Mouse (Mus musculus) midbrain, embryonic 11.5 days (tissue): Measurements from ENCODE around the gene C1qtnf1. TPM values are rescaled to one million over a fixed set of nuclear protein-coding genes. Genes with fewer than 3 reads are reported as not detected.
"Not testable (repeated sequence)": the region's sequence is repeated elsewhere in the genome, so short reads cannot be mapped to it uniquely, and the experiment has no call there.

Source experiments
- ATAC-seq: fragments of 200-750 bp; cut with Nextera tagmentation; 2 replicates; pipeline ENCODE4 v1.8.0; 2017; ENCODE audit warnings: moderate TSS enrichment, moderate library complexity; ENCODE audit not compliant: low FRiP score
- DNase-seq: peaks from one replicate; pipeline ENCODE4 v3.0.0; 2015; ENCODE audit warnings: low spot score; ENCODE audit errors: missing footprints
- H3K27ac ChIP-seq: fragments of 300-500 bp; sonication (generic); 2 replicates; pipeline ENCODE4 v1.5.1; 2014; ENCODE audit warnings: low read depth, low read length
- H3K27me3 ChIP-seq: fragments of 300-500 bp; sonication (generic); 2 replicates; pipeline ENCODE4 v1.6.1; 2014; ENCODE audit warnings: mild to moderate bottlenecking, low read length, moderate library complexity, mixed read lengths; ENCODE audit not compliant: control insufficient read depth, insufficient read depth
- H3K36me3 ChIP-seq: fragments of 300-500 bp; sonication (generic); 2 replicates; pipeline ENCODE4 v1.6.1; 2014; ENCODE audit warnings: mild to moderate bottlenecking, low read length, moderate library complexity, mixed read lengths; ENCODE audit not compliant: control insufficient read depth, insufficient read depth
- H3K4me1 ChIP-seq: fragments of 300-500 bp; sonication (generic); 2 replicates; pipeline ENCODE4 v1.6.1; 2014; ENCODE audit warnings: low read length; ENCODE audit not compliant: control insufficient read depth, insufficient read depth
- H3K4me2 ChIP-seq: fragments of 300-500 bp; sonication (generic); 2 replicates; pipeline ENCODE4 v1.6.1; 2014; ENCODE audit warnings: mild to moderate bottlenecking, moderate library complexity
- H3K4me3 ChIP-seq: fragments of 300-500 bp; sonication (generic); 2 replicates; pipeline ENCODE4 v1.5.1; 2014; ENCODE audit warnings: low read depth, low read length
- H3K9ac ChIP-seq: fragments of 300-500 bp; sonication (generic); 2 replicates; pipeline ENCODE4 v1.6.1; 2014; ENCODE audit warnings: low read length
- H3K9me3 ChIP-seq: fragments of 300-500 bp; sonication (generic); 2 replicates; pipeline ENCODE4 v1.6.1; 2016; ENCODE audit warnings: low read length; ENCODE audit not compliant: control insufficient read depth
- WGBS: fragments of 180-500 bp; shearing (Covaris S2); extraction: QIAGEN DNeasy Blood & Tissue Kit; methylation state at CpG from one replicate; pipeline ENCODE4 v1.1.7; 2014; 5-methylcytosine and 5-hydroxymethylcytosine counted together
- polyA plus RNA-seq: library from polyadenylated mRNA; unstranded; fragments of >200 nt; fragmentation: Nextera tagmentation; extraction: Ambion mirVana; gene quantifications from 2 replicates; pipeline ENCODE4 v1.2.1, GENCODE M21; 2014

The C1qtnf1 gene
- 1.7 and 2.6 TPM in 2 replicates for polyA plus RNA-seq

- Histone ChIP-seq H3K4me3 (no peak within 1 kb of the TSS; the same call in 1 of the 2 replicates), H3K9me3 (no peaks in the 10 kb centered on the region), H3K27me3 (no peaks in the 10 kb centered on the region), H3K4me2 (peak within 1 kb of the TSS; percentile 22; the same call in 1 of the 2 replicates), H3K4me1 (peaks cover 14% of the 10 kb centered on the region), H3K27ac (no peak within 1 kb of the TSS), H3K9ac (no peak within 1 kb of the TSS; the same call in 1 of the 2 replicates), H3K36me3 (no peaks in the 10 kb centered on the region)
- WGBS, result under 1% methylated on average over 8 of the region's 8 CpGs
- DNase-seq (no peak), ATAC-seq (no peak)
Observed at GRCm38 (mm10) chr11:118427986-118428385, at the start of gene C1qtnf1. Gene C1qtnf1 (plus strand): TSS chr11:118428203.

- H3K4me3 ChIP-seq, result no peak overlapping the region
- ATAC-seq (no peak), DNase-seq (no peak)
- H3K27ac ChIP-seq, result no peak overlapping the region
- H3K27me3 ChIP-seq, result no peaks in the 10 kb centered on the region
- no peaks in the 10 kb centered on the region for H3K9me3 ChIP-seq
- H3K4me2 ChIP-seq, result no peak overlapping the region
- WGBS, result 83% methylated on average over 6 of the region's 6 CpGs
- no peaks in the 10 kb centered on the region for H3K36me3 ChIP-seq
- H3K9ac ChIP-seq, result no peak overlapping the region
- no peaks in the 10 kb centered on the region for H3K4me1 ChIP-seq
Observed at GRCm38 (mm10) chr11:118378656-118379055, 49.3 kb upstream of the C1qtnf1 start.

- 46% methylated on average over 11 of the region's 11 CpGs for WGBS
- H3K4me1 ChIP-seq, result no peaks in the 10 kb centered on the region
- no peaks in the 10 kb centered on the region for H3K27me3 ChIP-seq
- no peak overlapping the region for H3K9ac ChIP-seq
- H3K4me2 ChIP-seq, result no peak overlapping the region
- 0 out of 2 replicates have a peak, but pooled peaks have one; percentile 22 for ATAC-seq
- DNase-seq, result peak; percentile 97
- H3K9me3 ChIP-seq, result no peaks in the 10 kb centered on the region
- no peak overlapping the region for H3K27ac ChIP-seq
- H3K36me3 ChIP-seq, result no peaks in the 10 kb centered on the region
- no peak overlapping the region for H3K4me3 ChIP-seq
Observed at GRCm38 (mm10) chr11:118379251-118380009, 48.6 kb upstream of the C1qtnf1 start.

- ATAC-seq, H3K9ac ChIP-seq, H3K9me3 ChIP-seq, DNase-seq, H3K4me3 ChIP-seq, H3K27me3 ChIP-seq, H3K27ac ChIP-seq, H3K36me3 ChIP-seq, H3K4me2 ChIP-seq, H3K4me1 ChIP-seq: not testable (repeated sequence)
- WGBS, result 92% methylated on average over 13 of the region's 13 CpGs
Observed at GRCm38 (mm10) chr11:118387816-118388215, 40.2 kb upstream of the C1qtnf1 start.

- H3K4me3 ChIP-seq, result no peak overlapping the region
- H3K27me3 ChIP-seq, result no peaks in the 10 kb centered on the region
- no peaks in the 10 kb centered on the region for H3K36me3 ChIP-seq
- no peak overlapping the region for H3K27ac ChIP-seq
- whole genome bisulfite sequencing, result 78% methylated on average over 5 of the region's 5 CpGs
- H3K4me2 ChIP-seq, result no peak overlapping the region
- no peak for ATAC-seq
- no peaks in the 10 kb centered on the region for H3K9me3 ChIP-seq
- H3K4me1 ChIP-seq, result no peaks in the 10 kb centered on the region
- no peak for DNase-seq
- no peak overlapping the region for H3K9ac ChIP-seq
Observed at GRCm38 (mm10) chr11:118393991-118394390, 34.0 kb upstream of the C1qtnf1 start.

GRCm38 (mm10) chr11:118394538-118394937 lies 33.5 kb upstream of the C1qtnf1 start:
- H3K4me2 ChIP-seq, result no peak overlapping the region
- DNase-seq (no peak), ATAC-seq (no peak)
- no peak overlapping the region for H3K27ac ChIP-seq
- no peaks in the 10 kb centered on the region for H3K36me3 ChIP-seq
- H3K4me3 ChIP-seq, result no peak overlapping the region
- WGBS, result 63% methylated on average over 6 of the region's 6 CpGs
- no peaks in the 10 kb centered on the region for H3K9me3 ChIP-seq
- no peaks in the 10 kb centered on the region for H3K4me1 ChIP-seq
- no peak overlapping the region for H3K9ac ChIP-seq
- H3K27me3 ChIP-seq, result no peaks in the 10 kb centered on the region

- H3K27me3 ChIP-seq, result no peaks in the 10 kb centered on the region
- DNase-seq, result no peak
- H3K4me1 ChIP-seq, result no peaks in the 10 kb centered on the region
- no peak overlapping the region for H3K4me2 ChIP-seq
- WGBS, result 94% methylated on average over 26 of the region's 26 CpGs
- no peak for ATAC-seq
- no peak overlapping the region for H3K27ac ChIP-seq
- no peaks in the 10 kb centered on the region for H3K9me3 ChIP-seq
- no peaks in the 10 kb centered on the region for H3K36me3 ChIP-seq
- H3K4me3 ChIP-seq, result no peak overlapping the region
- no peak overlapping the region for H3K9ac ChIP-seq
Observed at GRCm38 (mm10) chr11:118397806-118398530, 30.0 kb upstream of the C1qtnf1 start.

GRCm38 (mm10) chr11:118399891-118400565 lies 28.0 kb upstream of the C1qtnf1 start:
- H3K4me2 ChIP-seq, result no peak overlapping the region
- no peak for ATAC-seq
- H3K4me1 ChIP-seq, result no peaks in the 10 kb centered on the region
- H3K27ac ChIP-seq, result no peak overlapping the region
- DNase-seq, result no peak
- H3K36me3 ChIP-seq, result no peaks in the 10 kb centered on the region
- 74% methylated on average over 5 of the region's 5 CpGs for WGBS
- H3K9me3 ChIP-seq, result no peaks in the 10 kb centered on the region
- no peak overlapping the region for H3K4me3 ChIP-seq
- H3K9ac ChIP-seq, result no peak overlapping the region
- H3K27me3 ChIP-seq, result no peaks in the 10 kb centered on the region

GRCm38 (mm10) chr11:118400566-118400936 lies 27.5 kb upstream of the C1qtnf1 start:
- Histone ChIP-seq H3K36me3 (no peaks in the 10 kb centered on the region), H3K9me3 (no peaks in the 10 kb centered on the region), H3K9ac (no peak overlapping the region), H3K27ac (no peak overlapping the region), H3K4me2 (no peak overlapping the region), H3K27me3 (no peaks in the 10 kb centered on the region), H3K4me1 (no peaks in the 10 kb centered on the region), H3K4me3 (no peak overlapping the region)
- no peak for ATAC-seq
- DNase-seq, result no peak
- 46% methylated on average over 6 of the region's 6 CpGs for WGBS
